Comparison of ENCODE assay signal across 22 mouse cellular contexts in genomic region chr15:74225263-74225926, GRCm38 (mm10).
A peak's percentile ranks its signal among the peaks of the same experiment; 100 is the strongest.
DNase-seq lines count a peak whose midpoint lies in the region; ATAC-seq and TF ChIP-seq lines count a peak whose summit lies in the region.
"Had no signal": no experiment of that assay in that cellular context is flagged by ENCODE, and none has a peak within 500 bp of the region (broad histone marks: within the 10 kb centered on the region; RNA-seq: fewer than 3 reads in every experiment).

No protein-coding gene starts in this region.

- no peaks in the 10 kb centered on the region for H3K36me3 ChIP-seq in midbrain, embryonic 13.5 days
- no peaks in the 10 kb centered on the region for H3K36me3 ChIP-seq in midbrain, embryonic 14.5 days (ENCODE audit: control insufficient read depth, insufficient read depth, low read length)
- no peaks in the 10 kb centered on the region for H3K36me3 ChIP-seq in embryonic facial prominence, embryonic 11.5 days (replicated peaks; ENCODE audit: control insufficient read depth, insufficient read depth, low read depth, low read length)
- no peaks in the 10 kb centered on the region for H3K36me3 ChIP-seq in kidney, embryonic 14.5 days (ENCODE audit: control insufficient read depth, insufficient read depth, low read length)
- H3K36me3 ChIP-seq: embryonic facial prominence, embryonic 13.5 days; limb, embryonic 15.5 days; liver, embryonic 15.5 days; neural tube, embryonic 12.5 days had no signal

- 60% methylated on average over 14 of the region's 14 CpGs for WGBS in midbrain, embryonic 13.5 days
- WGBS in midbrain, embryonic 14.5 days: 56% methylated on average over 14 of the region's 14 CpGs
- WGBS in embryonic facial prominence, embryonic 11.5 days: 55% methylated on average over 14 of the region's 14 CpGs
- WGBS in lung, adult 2 months: 63% methylated on average over 14 of the region's 14 CpGs
- 62% methylated on average over 14 of the region's 14 CpGs for WGBS in kidney, embryonic 14.5 days

- H3K9ac ChIP-seq in midbrain, embryonic 13.5 days (replicated peaks): no peak overlapping the region
- no peak overlapping the region for H3K9ac ChIP-seq in midbrain, embryonic 14.5 days (replicated peaks; ENCODE audit: low read length)
- no peak overlapping the region for H3K9ac ChIP-seq in embryonic facial prominence, embryonic 11.5 days (replicated peaks; ENCODE audit: low read length)
- H3K9ac ChIP-seq in kidney, embryonic 14.5 days (ENCODE audit: low read depth, low read length): no peak overlapping the region
- H3K9ac ChIP-seq: embryonic facial prominence, embryonic 13.5 days; limb, embryonic 15.5 days; liver, embryonic 15.5 days; neural tube, embryonic 12.5 days had no signal

- no peak for TF ChIP-seq CTCF in lung, adult 2 months (IDR thresholded peaks at IDR 0.05; ENCODE audit: insufficient read depth, low read length)

- H3K27me3 ChIP-seq in midbrain, embryonic 13.5 days: peaks cover under 1% of the 10 kb centered on the region; the same call in 1 of the 2 replicates
- H3K27me3 ChIP-seq in midbrain, embryonic 14.5 days (ENCODE audit: control insufficient read depth, insufficient read depth, low read length): no peaks in the 10 kb centered on the region
- H3K27me3 ChIP-seq in embryonic facial prominence, embryonic 11.5 days (ENCODE audit: control insufficient read depth, insufficient read depth, low read length): no peaks in the 10 kb centered on the region
- 0 out of 2 replicates have a peak, but pooled peaks cover 2% of the 10 kb centered on the region for H3K27me3 ChIP-seq in kidney, embryonic 14.5 days (ENCODE audit: control insufficient read depth, insufficient read depth, low read length)
- H3K27me3 ChIP-seq: CH12.LX; liver, embryonic 15.5 days; neural tube, embryonic 12.5 days had no signal

- no peak overlapping the region for H3K4me2 ChIP-seq in midbrain, embryonic 13.5 days (replicated peaks)
- no peak overlapping the region for H3K4me2 ChIP-seq in midbrain, embryonic 14.5 days (ENCODE audit: low read length)
- no peak overlapping the region for H3K4me2 ChIP-seq in embryonic facial prominence, embryonic 11.5 days (ENCODE audit: low read depth, low read length)
- H3K4me2 ChIP-seq in kidney, embryonic 14.5 days (replicated peaks; ENCODE audit: low read depth, low read length): no peak overlapping the region
- H3K4me2 ChIP-seq: embryonic facial prominence, embryonic 13.5 days; limb, embryonic 15.5 days; liver, embryonic 15.5 days; neural tube, embryonic 12.5 days had no signal

- H3K27ac ChIP-seq in midbrain, embryonic 13.5 days: no peak overlapping the region
- H3K27ac ChIP-seq in midbrain, embryonic 14.5 days (replicated peaks; ENCODE audit: low read depth, low read length): no peak overlapping the region
- H3K27ac ChIP-seq in embryonic facial prominence, embryonic 11.5 days (replicated peaks; ENCODE audit: low read depth, low read length): no peak overlapping the region
- no peak overlapping the region for H3K27ac ChIP-seq in kidney, embryonic 14.5 days (ENCODE audit: low read depth, low read length)
- H3K27ac ChIP-seq: embryonic facial prominence, embryonic 13.5 days; gastrocnemius, adult 2 months; kidney, postnatal 0 days; limb, embryonic 15.5 days; liver, embryonic 15.5 days; neural tube, embryonic 12.5 days had no signal

- peaks cover 25% of the 10 kb centered on the region for H3K4me1 ChIP-seq in midbrain, embryonic 13.5 days (replicated peaks)
- peaks cover 8% of the 10 kb centered on the region; the same call in 1 of the 2 replicates for H3K4me1 ChIP-seq in midbrain, embryonic 14.5 days (ENCODE audit: control insufficient read depth, insufficient read depth, low read length)
- no peaks in the 10 kb centered on the region for H3K4me1 ChIP-seq in embryonic facial prominence, embryonic 11.5 days (ENCODE audit: control insufficient read depth, insufficient read depth, low read length)
- H3K4me1 ChIP-seq in lung, adult 2 months (ENCODE audit: control insufficient read depth, insufficient read depth, low read length): no peaks in the 10 kb centered on the region
- no peaks in the 10 kb centered on the region for H3K4me1 ChIP-seq in kidney, embryonic 14.5 days (ENCODE audit: control insufficient read depth, insufficient read depth, low read length)
- H3K4me1 ChIP-seq: limb, embryonic 15.5 days; liver, embryonic 15.5 days had no signal

- H3K9me3 ChIP-seq in midbrain, embryonic 13.5 days: no peaks in the 10 kb centered on the region
- H3K9me3 ChIP-seq in midbrain, embryonic 14.5 days (ENCODE audit: control insufficient read depth, low read length): no peaks in the 10 kb centered on the region
- no peaks in the 10 kb centered on the region for H3K9me3 ChIP-seq in embryonic facial prominence, embryonic 11.5 days (replicated peaks; ENCODE audit: control insufficient read depth, low read length)
- no peaks in the 10 kb centered on the region for H3K9me3 ChIP-seq in kidney, embryonic 14.5 days (ENCODE audit: control insufficient read depth, low read length)
- H3K9me3 ChIP-seq: embryonic facial prominence, embryonic 13.5 days; limb, embryonic 15.5 days; liver, embryonic 15.5 days; neural tube, embryonic 12.5 days had no signal

- peak; percentile 19 for DNase-seq in gastrocnemius, postnatal 10 days
- DNase-seq in gastrocnemius, postnatal 4 days (ENCODE audit: low spot score in 2 of 2): no peak
- no peak for DNase-seq in midbrain, embryonic 14.5 days
- DNase-seq in embryonic facial prominence, embryonic 11.5 days (ENCODE audit: low spot score): no peak
- DNase-seq in retina, postnatal 1 day: peak; percentile 53
- DNase-seq in lung, adult 2 months: no peak
- DNase-seq: adrenal gland, postnatal 25 days; cerebellum, adult 11 months; cerebellum, postnatal 14 days; gastrocnemius, adult 2 months; kidney, adult 11 months; thymus, postnatal 36 days had no signal

- TF ChIP-seq POLR2A in lung, adult 2 months (IDR thresholded peaks at IDR 0.05; ENCODE audit: borderline replicate concordance, extremely low read depth, low read depth, low read length): no peak

- peak; percentile 65; the same call in 1 of the 2 replicates for ATAC-seq in midbrain, embryonic 13.5 days
- ATAC-seq in midbrain, embryonic 14.5 days (ENCODE audit: low FRiP score, low TSS enrichment): no peak
- ATAC-seq in embryonic facial prominence, embryonic 11.5 days (replicated peaks; ENCODE audit: insufficient number of reproducible peaks, low FRiP score, low TSS enrichment, low read depth): peak; percentile 41; the same call in 1 of the 2 replicates
- no peak for ATAC-seq in kidney, embryonic 14.5 days (ENCODE audit: low FRiP score, low TSS enrichment)
- ATAC-seq: activated CD4-positive, CD25-positive, alpha-beta regulatory T cell, adult 4 months; lung, postnatal 0 days had no signal

- H3K4me3 ChIP-seq in midbrain, embryonic 13.5 days (replicated peaks): no peak overlapping the region
- no peak overlapping the region for H3K4me3 ChIP-seq in midbrain, embryonic 14.5 days (replicated peaks; ENCODE audit: low read depth, low read length)
- H3K4me3 ChIP-seq in embryonic facial prominence, embryonic 11.5 days (ENCODE audit: low read depth, low read length): no peak overlapping the region
- no peak overlapping the region for H3K4me3 ChIP-seq in lung, adult 2 months (replicated peaks; ENCODE audit: extremely low read depth, low read depth, low read length)
- H3K4me3 ChIP-seq in kidney, embryonic 14.5 days (ENCODE audit: low read length): no peak overlapping the region
- H3K4me3 ChIP-seq: embryonic facial prominence, embryonic 13.5 days; gastrocnemius, adult 2 months; limb, embryonic 15.5 days; liver, embryonic 15.5 days; neural tube, embryonic 12.5 days had no signal

Comparison
In these comparisons a context has a peak if more than half of its experiments do, and no peak if none do; other contexts are left out.
1. DNase-seq: peak in gastrocnemius, postnatal 10 days (single experiment) and retina, postnatal 1 day (single experiment); none in gastrocnemius, postnatal 4 days (0 of 2), midbrain, embryonic 14.5 days (single experiment), embryonic facial prominence, embryonic 11.5 days (single experiment) and lung, adult 2 months (single experiment).
2. ATAC-seq: peak in midbrain, embryonic 13.5 days (single experiment) and embryonic facial prominence, embryonic 11.5 days (single experiment); none in midbrain, embryonic 14.5 days (single experiment) and kidney, embryonic 14.5 days (single experiment).